Mouse (Mus musculus): ENCODE data around the gene Ift27.

GRCm38 (mm10) chr15:78195096-78195880 lies 21.4 kb upstream of the Ift27 start:
- TF ChIP-seq CTCF (IDR thresholded peaks at IDR 0.05; ENCODE audit: extremely low read depth, insufficient read depth, insufficient read length, insufficient replicate concordance) (no peak), POLR2A (IDR thresholded peaks at IDR 0.05; ENCODE audit: low read depth, low read length) (no peak)
